Mouse (Mus musculus): Measurements from ENCODE around the gene Cdc5l.

- TF ChIP-seq CTCF (IDR thresholded peaks at IDR 0.05; ENCODE audit: control insufficient read depth, insufficient read depth, insufficient replicate concordance, low read depth, low read length): no peak
- no peak for TF ChIP-seq POLR2A (IDR thresholded peaks at IDR 0.05; ENCODE audit: control insufficient read depth, low read depth, low read length)
These were observed 40.6 kb upstream of the Cdc5l start for GRCm38 (mm10) chr17:45474146-45474545.
